ENCODE assay signal across 9 mouse cellular contexts in the genomic region with DNA sequence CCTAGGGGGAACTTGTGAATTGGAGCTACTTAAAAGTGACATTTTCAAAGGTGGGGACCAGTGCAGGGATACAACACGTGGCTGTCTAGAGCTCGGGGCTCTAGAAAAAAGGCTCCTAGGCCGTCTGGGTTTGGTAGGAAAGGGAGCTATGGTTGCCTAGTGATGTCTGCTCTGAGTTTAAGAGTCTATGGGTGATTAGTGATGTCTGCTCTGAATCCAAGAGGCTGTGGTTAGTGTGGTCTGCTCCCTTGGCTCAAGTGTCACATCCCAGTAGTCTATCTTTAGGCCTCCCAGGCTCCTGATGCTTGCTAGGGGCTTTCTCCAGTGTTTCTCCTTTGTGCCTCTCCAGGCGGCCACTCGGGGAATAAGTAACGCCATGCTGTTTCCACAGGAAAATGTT. TPM values are rescaled to one million over a fixed set of nuclear protein-coding genes. Genes with fewer than 3 reads are reported as not detected.
A peak's percentile ranks its signal among the peaks of the same experiment; 100 is the strongest.
DNase-seq lines count a peak whose midpoint lies in the region; ATAC-seq and TF ChIP-seq lines count a peak whose summit lies in the region.
"Had no signal": no experiment of that assay in that cellular context is flagged by ENCODE, and none has a peak within 500 bp of the region (broad histone marks: within the 10 kb centered on the region; RNA-seq: fewer than 3 reads in every experiment).

No protein-coding gene starts in this region.

- H3K4me2 ChIP-seq in embryonic facial prominence, embryonic 12.5 days (replicated peaks): no peak overlapping the region
- H3K4me2 ChIP-seq in kidney, embryonic 16.5 days (replicated peaks; ENCODE audit: low read depth, low read length): no peak overlapping the region
- no peak overlapping the region for H3K4me2 ChIP-seq in stomach, embryonic 16.5 days (ENCODE audit: low read depth, low read length)
- no peak overlapping the region for H3K4me2 ChIP-seq in stomach, postnatal 0 days (replicated peaks; ENCODE audit: low read depth)

- H3K9ac ChIP-seq in embryonic facial prominence, embryonic 12.5 days: no peak overlapping the region
- no peak overlapping the region for H3K9ac ChIP-seq in kidney, embryonic 16.5 days (replicated peaks; ENCODE audit: low read length)
- no peak overlapping the region for H3K9ac ChIP-seq in stomach, embryonic 16.5 days (ENCODE audit: low read length)
- no peak overlapping the region for H3K9ac ChIP-seq in stomach, postnatal 0 days (ENCODE audit: low read length)
- H3K9ac ChIP-seq: liver, embryonic 14.5 days had no signal

- no peaks in the 10 kb centered on the region for H3K36me3 ChIP-seq in embryonic facial prominence, embryonic 12.5 days
- H3K36me3 ChIP-seq in embryonic facial prominence, embryonic 10.5 days (replicated peaks): no peaks in the 10 kb centered on the region
- no peaks in the 10 kb centered on the region for H3K36me3 ChIP-seq in kidney, embryonic 16.5 days (ENCODE audit: insufficient read depth, low read length)
- no peaks in the 10 kb centered on the region for H3K36me3 ChIP-seq in stomach, embryonic 16.5 days (ENCODE audit: control insufficient read depth, insufficient read depth, low read length)
- H3K36me3 ChIP-seq in stomach, postnatal 0 days (ENCODE audit: control insufficient read depth, insufficient read depth, low read length): no peaks in the 10 kb centered on the region

- TF ChIP-seq CTCF in stomach, postnatal 0 days (IDR thresholded peaks at IDR 0.05; ENCODE audit: low read depth): no peak

- no peak for TF ChIP-seq EP300 in stomach, postnatal 0 days (optimal IDR thresholded peaks at IDR 0.05)

- peak overlapping the region; percentile 2; the same call in 1 of the 2 replicates for H3K27ac ChIP-seq in embryonic facial prominence, embryonic 12.5 days
- no peak overlapping the region for H3K27ac ChIP-seq in embryonic facial prominence, embryonic 10.5 days (replicated peaks)
- H3K27ac ChIP-seq in kidney, embryonic 16.5 days (ENCODE audit: low read length): peak overlapping the region; percentile 69
- H3K27ac ChIP-seq in stomach, embryonic 16.5 days (ENCODE audit: low read length): peak overlapping the region; percentile 10; the same call in 1 of the 2 replicates
- no peak overlapping the region for H3K27ac ChIP-seq in stomach, postnatal 0 days (replicated peaks)
- H3K27ac ChIP-seq: liver, embryonic 14.5 days had no signal

- WGBS in embryonic facial prominence, embryonic 12.5 days: 57% methylated on average over 6 of the region's 6 CpGs
- WGBS in embryonic facial prominence, embryonic 10.5 days: 75% methylated on average over 6 of the region's 6 CpGs
- 72% methylated on average over 6 of the region's 6 CpGs for WGBS in kidney, embryonic 16.5 days
- 68% methylated on average over 6 of the region's 6 CpGs for WGBS in stomach, embryonic 16.5 days
- WGBS in stomach, postnatal 0 days: 70% methylated on average over 6 of the region's 6 CpGs

- no peaks in the 10 kb centered on the region for H3K9me3 ChIP-seq in embryonic facial prominence, embryonic 12.5 days
- no peaks in the 10 kb centered on the region for H3K9me3 ChIP-seq in embryonic facial prominence, embryonic 10.5 days
- H3K9me3 ChIP-seq in kidney, embryonic 16.5 days (ENCODE audit: low read length): no peaks in the 10 kb centered on the region
- H3K9me3 ChIP-seq in stomach, embryonic 16.5 days (replicated peaks; ENCODE audit: control insufficient read depth, low read length): no peaks in the 10 kb centered on the region
- H3K9me3 ChIP-seq in stomach, postnatal 0 days (ENCODE audit: control insufficient read depth, low read length): no peaks in the 10 kb centered on the region

- ATAC-seq in embryonic facial prominence, embryonic 12.5 days (ENCODE audit: insufficient number of reproducible peaks, insufficient read depth, low FRiP score, low TSS enrichment): no peak
- no peak for ATAC-seq in kidney, embryonic 16.5 days (ENCODE audit: low FRiP score, low TSS enrichment)
- ATAC-seq in stomach, embryonic 16.5 days (ENCODE audit: insufficient read depth, low FRiP score): no peak
- no peak for ATAC-seq in stomach, postnatal 0 days (ENCODE audit: low FRiP score, low TSS enrichment)

- no peak overlapping the region for H3K4me3 ChIP-seq in embryonic facial prominence, embryonic 12.5 days
- H3K4me3 ChIP-seq in embryonic facial prominence, embryonic 10.5 days: no peak overlapping the region
- no peak overlapping the region for H3K4me3 ChIP-seq in kidney, embryonic 16.5 days (ENCODE audit: low read length)
- no peak overlapping the region for H3K4me3 ChIP-seq in stomach, embryonic 16.5 days (replicated peaks; ENCODE audit: low read length)
- no peak overlapping the region for H3K4me3 ChIP-seq in stomach, postnatal 0 days (ENCODE audit: low read depth, low read length)

- no peaks in the 10 kb centered on the region for H3K27me3 ChIP-seq in embryonic facial prominence, embryonic 12.5 days
- H3K27me3 ChIP-seq in embryonic facial prominence, embryonic 10.5 days (replicated peaks; ENCODE audit: low read depth, poor library complexity, severe bottlenecking): no peaks in the 10 kb centered on the region
- no peaks in the 10 kb centered on the region for H3K27me3 ChIP-seq in kidney, embryonic 16.5 days (ENCODE audit: insufficient read depth, low read length)
- no peaks in the 10 kb centered on the region for H3K27me3 ChIP-seq in stomach, embryonic 16.5 days (ENCODE audit: control insufficient read depth, insufficient read depth, low read length)
- H3K27me3 ChIP-seq in stomach, postnatal 0 days (ENCODE audit: control insufficient read depth, insufficient read depth, low read length): no peaks in the 10 kb centered on the region

- no peak for DNase-seq in embryonic facial prominence, embryonic 10.5 days (ENCODE audit: low spot score)
- no peak for DNase-seq in kidney, postnatal 10 days
- DNase-seq in stomach, postnatal 0 days (ENCODE audit: low spot score): no peak
- no peak for DNase-seq in ovary, postnatal 14 days (ENCODE audit: low spot score)
- DNase-seq in frontal cortex, postnatal 36 days (ENCODE audit: low spot score in 2 of 2): no peak

- peaks cover 9% of the 10 kb centered on the region; the same call in 1 of the 2 replicates for H3K4me1 ChIP-seq in embryonic facial prominence, embryonic 12.5 days
- H3K4me1 ChIP-seq in embryonic facial prominence, embryonic 10.5 days: peaks cover 19% of the 10 kb centered on the region
- H3K4me1 ChIP-seq in kidney, embryonic 16.5 days (ENCODE audit: insufficient read depth, low read length): peaks cover 52% of the 10 kb centered on the region
- H3K4me1 ChIP-seq in stomach, embryonic 16.5 days (ENCODE audit: control insufficient read depth, insufficient read depth, low read length): peaks cover 25% of the 10 kb centered on the region
- peaks cover 9% of the 10 kb centered on the region for H3K4me1 ChIP-seq in stomach, postnatal 0 days (replicated peaks; ENCODE audit: control insufficient read depth, insufficient read depth)

RNA-seq across cellular contexts. Expression of gene Mgll, which starts 29.4 kb away (rescaled TPM):
- 8.0 and 8.4 TPM in 2 replicates for polyA plus RNA-seq in embryonic facial prominence, embryonic 12.5 days (2016; fragmentation: Nextera tagmentation; extraction: Ambion mirVana)
- 6.2 and 6.6 TPM in 2 replicates for polyA plus RNA-seq in embryonic facial prominence, embryonic 10.5 days (2016; fragmentation: Nextera tagmentation; extraction: Ambion mirVana)
- 40.2 and 48.0 TPM in 2 replicates for polyA plus RNA-seq in kidney, embryonic 16.5 days (2015; fragmentation: Nextera tagmentation; extraction: Ambion mirVana)
- polyA plus RNA-seq in stomach, embryonic 16.5 days (2015; fragmentation: Nextera tagmentation; extraction: Ambion mirVana): 121 and 125 TPM in 2 replicates
- polyA plus RNA-seq in stomach, postnatal 0 days (2015; fragmentation: Nextera tagmentation; extraction: Ambion mirVana): 117 and 127 TPM in 2 replicates

Comparison
In these comparisons a context has a peak if more than half of its experiments do, and no peak if none do; other contexts are left out.
1. H3K27ac ChIP-seq: peak in embryonic facial prominence, embryonic 12.5 days (single experiment), kidney, embryonic 16.5 days (single experiment) and stomach, embryonic 16.5 days (single experiment); none in embryonic facial prominence, embryonic 10.5 days (single experiment) and stomach, postnatal 0 days (single experiment).